15 mouse cellular contexts compared by ENCODE assay signal in the genomic region with DNA sequence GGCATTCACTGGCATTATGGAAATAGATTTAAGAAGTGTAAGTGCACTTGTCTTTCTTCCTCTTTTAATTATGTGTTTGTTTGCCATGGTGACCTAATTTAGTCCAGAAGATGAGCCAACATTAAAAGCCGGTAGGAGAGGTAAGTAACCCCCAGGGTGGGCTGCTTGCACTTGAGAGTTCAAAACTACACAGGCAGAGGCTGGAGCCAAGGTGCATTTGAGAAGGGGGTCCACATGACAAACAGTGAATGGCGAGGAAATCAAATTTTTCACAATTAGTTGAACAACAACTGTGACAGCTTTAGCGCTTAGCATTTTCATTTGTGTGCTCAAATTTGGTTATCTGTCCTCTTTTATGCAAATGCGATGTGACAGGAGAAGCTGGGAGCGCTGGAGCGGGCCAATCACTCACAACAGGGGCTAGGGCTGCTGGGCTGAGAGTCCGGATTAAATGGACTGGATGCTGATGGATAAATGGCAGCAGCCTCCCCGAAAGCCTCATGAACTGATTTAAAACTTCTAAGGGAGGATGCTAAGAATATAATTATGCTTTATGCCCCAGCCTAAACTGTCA.
DNase-seq lines count a peak whose midpoint lies in the region; ATAC-seq lines count a peak whose summit lies in the region.
"Had no signal": no experiment of that assay in that cellular context is flagged by ENCODE, and none has a peak within 500 bp of the region (broad histone marks: within the 10 kb centered on the region; RNA-seq: fewer than 3 reads in every experiment).

No protein-coding gene starts in this region.

- no peak for ATAC-seq in hindbrain, embryonic 11.5 days (ENCODE audit: low FRiP score)
- ATAC-seq in hindbrain, embryonic 13.5 days (ENCODE audit: low FRiP score) = 0 out of 2 replicates have a peak, but pooled peaks have one; percentile 57
- ATAC-seq in midbrain, embryonic 15.5 days (replicated peaks) = peak; percentile 56; the same call in 1 of the 2 replicates
- ATAC-seq: intestine, postnatal 0 days had no signal

- no peaks in the 10 kb centered on the region for H3K27me3 ChIP-seq in hindbrain, embryonic 11.5 days (ENCODE audit: control insufficient read depth, insufficient read depth, low read length)
- H3K27me3 ChIP-seq in hindbrain, embryonic 10.5 days (ENCODE audit: insufficient read depth, poor library complexity, severe bottlenecking) = no peaks in the 10 kb centered on the region
- no peaks in the 10 kb centered on the region for H3K27me3 ChIP-seq in hindbrain, embryonic 13.5 days
- H3K27me3 ChIP-seq in midbrain, embryonic 15.5 days (replicated peaks) = no peaks in the 10 kb centered on the region
- H3K27me3 ChIP-seq: embryonic facial prominence, embryonic 15.5 days; limb, embryonic 12.5 days had no signal

- H3K4me1 ChIP-seq in hindbrain, embryonic 11.5 days (replicated peaks; ENCODE audit: control insufficient read depth, insufficient read depth, low read length) = no peaks in the 10 kb centered on the region
- H3K4me1 ChIP-seq in hindbrain, embryonic 10.5 days (replicated peaks) = 0 out of 2 replicates have a peak, but pooled peaks cover 4% of the 10 kb centered on the region
- peaks cover 9% of the 10 kb centered on the region for H3K4me1 ChIP-seq in hindbrain, embryonic 13.5 days (replicated peaks)
- 0 out of 2 replicates have a peak, but pooled peaks cover 3% of the 10 kb centered on the region for H3K4me1 ChIP-seq in midbrain, embryonic 15.5 days
- H3K4me1 ChIP-seq: embryonic facial prominence, embryonic 15.5 days; limb, embryonic 12.5 days had no signal

- H3K27ac ChIP-seq in hindbrain, embryonic 11.5 days (ENCODE audit: low read depth, low read length) = no peak overlapping the region
- H3K27ac ChIP-seq in hindbrain, embryonic 10.5 days = no peak overlapping the region
- H3K27ac ChIP-seq in hindbrain, embryonic 13.5 days = no peak overlapping the region
- no peak overlapping the region for H3K27ac ChIP-seq in midbrain, embryonic 15.5 days
- H3K27ac ChIP-seq: embryonic facial prominence, embryonic 15.5 days; limb, embryonic 12.5 days had no signal

- peak; percentile 80 to 86 for DNase-seq in cerebellum, postnatal 14 days
- DNase-seq in cerebellum, adult 11-12 months = no peak
- peak; percentile 22 for DNase-seq in hindbrain, embryonic 11.5 days (ENCODE audit: low spot score)
- no peak for DNase-seq in hindbrain, embryonic 10.5 days (ENCODE audit: low spot score)
- no peak for DNase-seq in kidney, adult 8-10 months
- no peak for DNase-seq in thymus, postnatal 36 days
- DNase-seq: cerebellum, adult 9-10 months; gastrocnemius, postnatal 25 days; kidney, postnatal 36 days; layer of hippocampus, postnatal 36 days had no signal

- H3K4me3 ChIP-seq in hindbrain, embryonic 11.5 days (ENCODE audit: low read depth, low read length) = no peak overlapping the region
- H3K4me3 ChIP-seq in hindbrain, embryonic 10.5 days = no peak overlapping the region
- H3K4me3 ChIP-seq in hindbrain, embryonic 13.5 days = no peak overlapping the region
- H3K4me3 ChIP-seq in midbrain, embryonic 15.5 days = no peak overlapping the region
- H3K4me3 ChIP-seq: embryonic facial prominence, embryonic 15.5 days; limb, embryonic 12.5 days had no signal

- H3K4me2 ChIP-seq in hindbrain, embryonic 11.5 days (replicated peaks; ENCODE audit: low read depth, low read length) = no peak overlapping the region
- no peak overlapping the region for H3K4me2 ChIP-seq in hindbrain, embryonic 13.5 days
- H3K4me2 ChIP-seq in midbrain, embryonic 15.5 days = no peak overlapping the region
- H3K4me2 ChIP-seq: embryonic facial prominence, embryonic 15.5 days; limb, embryonic 12.5 days had no signal

- no peaks in the 10 kb centered on the region for H3K36me3 ChIP-seq in hindbrain, embryonic 11.5 days (ENCODE audit: control insufficient read depth, insufficient read depth, low read length)
- no peaks in the 10 kb centered on the region for H3K36me3 ChIP-seq in hindbrain, embryonic 10.5 days
- no peaks in the 10 kb centered on the region for H3K36me3 ChIP-seq in hindbrain, embryonic 13.5 days
- H3K36me3 ChIP-seq in midbrain, embryonic 15.5 days (replicated peaks) = no peaks in the 10 kb centered on the region
- H3K36me3 ChIP-seq: embryonic facial prominence, embryonic 15.5 days; limb, embryonic 12.5 days had no signal

- WGBS in hindbrain, embryonic 11.5 days = 58% methylated on average over 8 of the region's 8 CpGs
- WGBS in hindbrain, embryonic 10.5 days = 67% methylated on average over 8 of the region's 8 CpGs
- 29% methylated on average over 8 of the region's 8 CpGs for WGBS in hindbrain, embryonic 13.5 days
- whole genome bisulfite sequencing in midbrain, embryonic 15.5 days = 20% methylated on average over 8 of the region's 8 CpGs

- H3K9me3 ChIP-seq in hindbrain, embryonic 11.5 days (ENCODE audit: control insufficient read depth, low read length) = no peaks in the 10 kb centered on the region
- H3K9me3 ChIP-seq in hindbrain, embryonic 10.5 days = no peaks in the 10 kb centered on the region
- no peaks in the 10 kb centered on the region for H3K9me3 ChIP-seq in hindbrain, embryonic 13.5 days
- H3K9me3 ChIP-seq in midbrain, embryonic 15.5 days = no peaks in the 10 kb centered on the region
- H3K9me3 ChIP-seq: embryonic facial prominence, embryonic 15.5 days; limb, embryonic 12.5 days had no signal

- H3K9ac ChIP-seq in hindbrain, embryonic 11.5 days (ENCODE audit: low read depth, low read length) = no peak overlapping the region
- no peak overlapping the region for H3K9ac ChIP-seq in hindbrain, embryonic 13.5 days
- no peak overlapping the region for H3K9ac ChIP-seq in midbrain, embryonic 15.5 days
- H3K9ac ChIP-seq: embryonic facial prominence, embryonic 15.5 days; limb, embryonic 12.5 days had no signal

Comparison
In these comparisons a context has a peak if more than half of its experiments do, and no peak if none do; other contexts are left out.
1. DNase-seq: peak in cerebellum, postnatal 14 days (2 of 2) and hindbrain, embryonic 11.5 days (single experiment); none in cerebellum, adult 11-12 months (single experiment), hindbrain, embryonic 10.5 days (single experiment), kidney, adult 8-10 months (0 of 2) and thymus, postnatal 36 days (0 of 2).